Mouse (Mus musculus): ENCODE results near the gene Cog4. TPM values are rescaled to one million over a fixed set of nuclear protein-coding genes. Genes with fewer than 3 reads are reported as not detected.

Cog4 gene
- polyA plus RNA-seq, 2 experiments, result 44.5 to 65.5 TPM

DNA sequence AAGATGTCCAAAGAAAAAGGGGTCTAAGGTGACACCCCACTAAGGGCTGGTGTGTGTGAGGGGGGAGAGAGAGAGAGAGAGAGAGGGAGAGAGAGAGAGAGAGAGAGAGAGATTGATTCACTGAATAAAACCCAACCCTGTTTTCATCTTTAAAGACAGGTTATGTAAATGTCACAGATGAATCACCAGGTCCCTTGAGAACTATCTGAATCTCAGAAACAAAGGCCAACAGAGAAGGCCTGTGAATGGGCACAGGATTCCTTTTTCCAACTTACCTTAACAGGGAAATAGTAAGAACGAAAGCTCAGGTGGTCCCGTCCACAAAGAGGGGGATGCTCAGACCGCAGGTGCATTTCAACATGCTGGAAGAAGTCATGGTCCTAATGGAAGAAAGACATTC lies 35.3 kb upstream of the Cog4 start:
- no peaks in the 10 kb centered on the region for H3K27me3 ChIP-seq (ENCODE audit: control insufficient read depth, insufficient read depth, low read length)
- H3K36me3 ChIP-seq (ENCODE audit: control insufficient read depth, insufficient read depth, low read length), result peaks cover 68% of the 10 kb centered on the region
- ATAC-seq (ENCODE audit: low FRiP score, low read depth), result no peak

GRCm38 (mm10) chr8:110811793-110812192 lies 34.6 kb upstream of the Cog4 start:
- ATAC-seq (ENCODE audit: low FRiP score, low read depth), result no peak

More for the DNA sequence above, 35.3 kb upstream of the Cog4 start:
- H3K9ac ChIP-seq (ENCODE audit: low read depth, low read length, severe bottlenecking), result no peak overlapping the region
- no peak overlapping the region for H3K4me2 ChIP-seq (replicated peaks; ENCODE audit: low read depth, low read length, severe bottlenecking)
- H3K27ac ChIP-seq (replicated peaks; ENCODE audit: low read depth, low read length), result no peak overlapping the region
- no peak overlapping the region for H3K4me3 ChIP-seq (replicated peaks; ENCODE audit: low read length)
- WGBS, result 94% methylated on average over 3 of the region's 3 CpGs
- TF ChIP-seq POLR2A (IDR thresholded peaks at IDR 0.05; ENCODE audit: borderline replicate concordance, extremely low read depth, insufficient read depth, insufficient read length), result no peak
- H3K4me1 ChIP-seq (ENCODE audit: control insufficient read depth, insufficient read depth, low read length), result 0 out of 2 replicates have a peak, but pooled peaks cover 7% of the 10 kb centered on the region
- no peaks in the 10 kb centered on the region for H3K9me3 ChIP-seq (ENCODE audit: control insufficient read depth, low read length)
- no peak for DNase-seq (ENCODE audit: low spot score)

DNA sequence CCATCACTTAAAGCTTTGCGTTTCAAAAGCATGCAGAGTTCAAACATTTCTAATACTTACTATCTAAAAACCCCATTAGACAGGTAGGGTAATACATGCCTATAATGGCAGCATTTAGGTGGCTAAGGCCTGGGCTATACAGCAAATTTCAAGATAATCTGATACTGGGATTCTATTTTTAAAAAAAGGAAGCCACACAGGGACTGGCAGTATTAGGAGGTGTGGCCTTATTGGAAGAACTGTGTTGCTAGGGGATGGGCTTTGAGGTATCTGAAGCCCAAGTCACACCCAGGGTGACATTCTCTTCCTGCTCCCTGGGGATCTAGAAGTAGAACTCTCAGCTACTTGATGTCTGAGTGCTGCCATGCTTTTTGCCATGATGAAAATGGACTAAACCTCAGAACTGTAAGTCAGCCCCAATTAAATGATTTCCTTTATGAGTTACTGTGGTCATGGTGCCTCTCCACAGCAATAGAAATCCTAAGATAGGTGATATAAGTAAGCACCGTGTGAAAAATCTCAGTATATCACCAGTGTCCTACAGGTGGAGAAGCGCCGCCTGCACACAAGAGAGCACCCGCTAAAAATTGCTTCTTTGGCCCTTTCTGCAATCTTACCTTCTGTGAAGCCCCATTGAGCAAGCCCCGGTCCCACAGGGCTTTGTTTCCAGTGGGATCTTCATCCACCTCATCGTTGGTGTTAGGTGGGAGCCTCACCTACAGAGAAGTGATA lies 33.9 kb upstream of the Cog4 start:
- Histone ChIP-seq H3K4me2 (replicated peaks; ENCODE audit: low read depth, low read length, severe bottlenecking) (no peak overlapping the region), H3K9me3 (ENCODE audit: control insufficient read depth, low read length) (no peaks in the 10 kb centered on the region), H3K27me3 (ENCODE audit: control insufficient read depth, insufficient read depth, low read length) (no peaks in the 10 kb centered on the region), H3K9ac (ENCODE audit: low read depth, low read length, severe bottlenecking) (no peak overlapping the region), H3K36me3 (ENCODE audit: control insufficient read depth, insufficient read depth, low read length) (peaks cover 81% of the 10 kb centered on the region), H3K4me1 (ENCODE audit: control insufficient read depth, insufficient read depth, low read length) (0 out of 2 replicates have a peak, but pooled peaks cover 7% of the 10 kb centered on the region), H3K27ac (replicated peaks; ENCODE audit: low read depth, low read length) (no peak overlapping the region), H3K4me3 (replicated peaks; ENCODE audit: low read length) (no peak overlapping the region)
- WGBS, result 95% methylated on average over 7 of the region's 7 CpGs
- TF ChIP-seq POLR2A (IDR thresholded peaks at IDR 0.05; ENCODE audit: borderline replicate concordance, extremely low read depth, insufficient read depth, insufficient read length), result no peak
- DNase-seq (ENCODE audit: low spot score) (no peak), ATAC-seq (ENCODE audit: low FRiP score, low read depth) (no peak)

More at GRCm38 (mm10) chr8:110811793-110812192, 34.6 kb upstream of the Cog4 start:
- Histone ChIP-seq H3K27ac (replicated peaks; ENCODE audit: low read depth, low read length) (no peak overlapping the region), H3K36me3 (ENCODE audit: control insufficient read depth, insufficient read depth, low read length) (peaks cover 74% of the 10 kb centered on the region), H3K4me1 (ENCODE audit: control insufficient read depth, insufficient read depth, low read length) (0 out of 2 replicates have a peak, but pooled peaks cover 7% of the 10 kb centered on the region), H3K9ac (ENCODE audit: low read depth, low read length, severe bottlenecking) (no peak overlapping the region), H3K9me3 (ENCODE audit: control insufficient read depth, low read length) (no peaks in the 10 kb centered on the region), H3K4me3 (replicated peaks; ENCODE audit: low read length) (no peak overlapping the region), H3K4me2 (replicated peaks; ENCODE audit: low read depth, low read length, severe bottlenecking) (no peak overlapping the region), H3K27me3 (ENCODE audit: control insufficient read depth, insufficient read depth, low read length) (no peaks in the 10 kb centered on the region)
- whole genome bisulfite sequencing, result 91% methylated on average over 7 of the region's 7 CpGs
- TF ChIP-seq POLR2A (IDR thresholded peaks at IDR 0.05; ENCODE audit: borderline replicate concordance, extremely low read depth, insufficient read depth, insufficient read length), result no peak
- DNase-seq (ENCODE audit: low spot score), result no peak

DNA sequence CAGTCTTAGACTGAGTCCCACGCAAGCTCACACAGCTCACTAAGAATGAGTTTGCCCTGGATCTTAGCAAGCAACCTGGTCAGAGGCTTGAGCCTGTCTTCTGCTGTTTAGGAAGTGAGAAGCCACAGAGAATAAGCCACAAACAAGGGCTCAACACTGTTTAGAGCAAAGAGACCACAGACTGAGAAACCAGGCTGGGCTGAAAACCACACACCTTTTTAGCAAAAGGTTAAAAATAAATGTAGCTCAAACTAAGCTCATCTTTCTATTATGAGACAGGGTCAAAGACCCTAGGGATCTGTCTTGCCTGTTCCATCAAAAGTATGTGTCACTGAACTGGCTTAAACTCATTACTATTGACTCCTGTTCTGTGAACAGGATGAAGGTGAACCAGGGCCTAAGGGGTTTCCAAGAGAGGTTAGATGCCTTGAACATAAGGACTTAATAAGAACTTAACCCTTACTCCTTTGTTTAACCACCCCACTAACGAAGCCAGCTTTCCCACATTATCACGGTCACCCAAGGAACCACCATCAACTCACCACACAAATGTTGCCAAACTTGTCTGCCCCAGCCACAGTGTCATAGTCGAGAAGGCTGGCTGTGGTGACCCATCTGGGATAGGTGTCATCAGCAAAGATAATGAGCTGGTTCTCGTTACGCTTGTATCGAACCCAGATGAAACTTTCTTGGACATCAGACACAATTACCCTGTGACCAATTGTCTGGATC lies 33.2 kb upstream of the Cog4 start:
- WGBS, result 85% methylated on average over 7 of the region's 7 CpGs
- no peak overlapping the region for H3K4me3 ChIP-seq (replicated peaks; ENCODE audit: low read length)
- no peak overlapping the region for H3K9ac ChIP-seq (ENCODE audit: low read depth, low read length, severe bottlenecking)
- no peaks in the 10 kb centered on the region for H3K27me3 ChIP-seq (ENCODE audit: control insufficient read depth, insufficient read depth, low read length)
- TF ChIP-seq POLR2A (IDR thresholded peaks at IDR 0.05; ENCODE audit: borderline replicate concordance, extremely low read depth, insufficient read depth, insufficient read length), result no peak
- no peak for DNase-seq (ENCODE audit: low spot score)
- H3K36me3 ChIP-seq (ENCODE audit: control insufficient read depth, insufficient read depth, low read length), result peaks cover 89% of the 10 kb centered on the region
- no peak overlapping the region for H3K4me2 ChIP-seq (replicated peaks; ENCODE audit: low read depth, low read length, severe bottlenecking)
- 0 out of 2 replicates have a peak, but pooled peaks cover 7% of the 10 kb centered on the region for H3K4me1 ChIP-seq (ENCODE audit: control insufficient read depth, insufficient read depth, low read length)
- no peak for ATAC-seq (ENCODE audit: low FRiP score, low read depth)
- H3K9me3 ChIP-seq (ENCODE audit: control insufficient read depth, low read length), result no peaks in the 10 kb centered on the region
- no peak overlapping the region for H3K27ac ChIP-seq (replicated peaks; ENCODE audit: low read depth, low read length)

DNA sequence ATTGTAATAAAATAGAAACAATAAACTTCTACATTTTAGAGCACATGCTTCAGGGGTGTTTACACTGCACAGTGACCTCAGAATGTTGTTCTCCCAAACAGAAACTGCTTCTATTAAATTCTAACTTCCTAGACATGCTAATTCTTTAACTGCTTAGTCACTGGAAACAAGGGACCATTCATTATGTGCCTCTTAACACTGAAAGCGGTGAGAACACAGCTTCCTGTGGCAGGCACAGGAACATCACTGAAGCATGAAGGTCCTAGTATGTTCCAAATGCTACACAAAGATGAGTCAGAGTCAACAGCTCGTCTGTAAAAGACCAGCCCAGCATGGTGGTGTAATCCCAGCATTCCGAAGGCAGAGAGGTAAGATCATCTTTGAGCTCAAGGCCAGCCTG lies 31.1 kb upstream of the Cog4 start:
- H3K9ac ChIP-seq (ENCODE audit: low read depth, low read length, severe bottlenecking), result no peak overlapping the region
- no peak overlapping the region for H3K4me2 ChIP-seq (replicated peaks; ENCODE audit: low read depth, low read length, severe bottlenecking)
- WGBS, result 71% methylated on average over 3 of the region's 3 CpGs
- H3K36me3 ChIP-seq (ENCODE audit: control insufficient read depth, insufficient read depth, low read length), result peaks cover 99% of the 10 kb centered on the region
- DNase-seq (ENCODE audit: low spot score), result no peak
- H3K4me3 ChIP-seq (replicated peaks; ENCODE audit: low read length), result no peak overlapping the region
- no peak for ATAC-seq (ENCODE audit: low FRiP score, low read depth)
- H3K27ac ChIP-seq (replicated peaks; ENCODE audit: low read depth, low read length), result no peak overlapping the region
- no peaks in the 10 kb centered on the region for H3K4me1 ChIP-seq (ENCODE audit: control insufficient read depth, insufficient read depth, low read length)
- no peaks in the 10 kb centered on the region for H3K9me3 ChIP-seq (ENCODE audit: control insufficient read depth, low read length)
- no peaks in the 10 kb centered on the region for H3K27me3 ChIP-seq (ENCODE audit: control insufficient read depth, insufficient read depth, low read length)
- TF ChIP-seq POLR2A (IDR thresholded peaks at IDR 0.05; ENCODE audit: borderline replicate concordance, extremely low read depth, insufficient read depth, insufficient read length), result no peak

All from limb, embryonic 14.5 days (tissue).